Mouse (Mus musculus): ENCODE results near the gene Cacna2d2.

Gene Cacna2d2

GRCm38 (mm10) chr9:107482770-107483169, 83.4 kb downstream of the Cacna2d2 start:
- in situ Hi-C loops (cut with MboI; ENCODE audit: low pct_unique_long_range_greater_than_20kb in 1 of 2, low sequenced_read_pairs in 2 of 2, unreplicated experiment in 1 of 2) = no loop called here

DNA sequence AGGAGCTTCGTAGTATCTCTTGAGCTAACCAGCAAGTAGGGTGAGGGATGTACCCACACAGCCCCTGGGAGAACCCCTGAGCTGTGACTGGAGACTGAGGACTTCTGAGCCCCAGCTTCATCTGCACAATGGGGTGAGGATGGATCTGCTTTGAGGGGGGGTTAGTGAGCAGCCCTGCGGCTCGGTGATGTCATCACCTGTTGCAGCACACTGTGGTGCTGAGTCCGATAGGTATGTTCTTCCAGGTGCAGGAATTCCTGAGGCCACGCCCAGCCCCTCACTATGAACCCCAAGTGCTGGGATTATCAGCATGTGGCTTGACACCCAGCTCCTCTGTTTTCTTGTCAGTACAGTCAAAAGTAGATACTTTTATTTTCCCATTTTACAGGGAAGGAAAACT, 84.3 kb downstream of the Cacna2d2 start:
- in situ Hi-C loops (cut with MboI; ENCODE audit: low pct_unique_long_range_greater_than_20kb in 1 of 2, low sequenced_read_pairs in 2 of 2, unreplicated experiment in 1 of 2) = no loop called here

GRCm38 (mm10) chr9:107484302-107484701, 84.9 kb downstream of the Cacna2d2 start:
- in situ Hi-C loops (cut with MboI; ENCODE audit: low pct_unique_long_range_greater_than_20kb in 1 of 2, low sequenced_read_pairs in 2 of 2, unreplicated experiment in 1 of 2) = no loop called here

DNA sequence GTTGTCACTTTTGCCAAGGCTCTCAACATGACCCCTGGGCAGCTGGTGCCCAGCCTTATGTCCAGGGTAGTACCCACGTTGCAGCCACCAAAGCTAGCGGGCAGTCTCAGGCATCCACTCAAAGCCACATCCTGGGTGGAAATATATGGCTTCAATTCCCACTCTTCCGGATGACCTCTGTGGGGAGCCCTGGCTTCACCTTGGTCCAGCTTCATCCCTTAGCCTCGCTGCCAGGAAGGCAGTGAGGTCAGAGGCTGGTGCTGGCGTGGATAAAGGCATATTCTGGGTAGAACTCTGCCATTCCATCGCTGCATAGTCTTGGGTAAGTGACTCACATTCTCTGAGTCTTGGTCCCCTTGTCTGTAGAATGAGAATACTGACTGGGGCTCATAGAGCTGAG, 85.4 kb downstream of the Cacna2d2 start:
- in situ Hi-C loops (cut with MboI; ENCODE audit: low pct_unique_long_range_greater_than_20kb in 1 of 2, low sequenced_read_pairs in 2 of 2, unreplicated experiment in 1 of 2) = no loop called here

DNA sequence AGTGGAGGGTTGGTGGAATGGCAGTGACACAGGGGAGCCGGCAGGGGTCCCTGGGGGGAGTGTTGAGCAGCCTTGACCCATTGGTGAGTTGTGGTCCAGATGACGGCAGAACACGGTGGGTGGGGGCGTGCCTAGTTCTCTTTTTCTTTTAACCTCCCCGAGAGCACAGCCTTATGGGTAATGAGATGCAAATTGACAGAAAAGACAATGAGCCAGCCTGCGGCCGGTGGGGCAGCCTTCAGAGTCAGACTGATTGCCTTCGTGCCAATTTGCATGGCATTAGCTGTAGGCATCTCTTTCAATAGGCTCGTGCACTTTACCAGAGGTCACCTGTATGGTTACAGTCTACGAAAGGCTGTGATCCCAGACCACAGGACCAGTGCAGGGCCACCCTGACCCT, 86.7 kb downstream of the Cacna2d2 start:
- in situ Hi-C loops (cut with MboI; ENCODE audit: low pct_unique_long_range_greater_than_20kb in 1 of 2, low sequenced_read_pairs in 2 of 2, unreplicated experiment in 1 of 2) = no loop called here

- in situ Hi-C loops (cut with MboI; ENCODE audit: low pct_unique_long_range_greater_than_20kb in 1 of 2, low sequenced_read_pairs in 2 of 2, unreplicated experiment in 1 of 2) = no loop called here
Observed at GRCm38 (mm10) chr9:107486507-107487225, 87.3 kb downstream of the Cacna2d2 start.

- in situ Hi-C loops (cut with MboI; ENCODE audit: low pct_unique_long_range_greater_than_20kb in 1 of 2, low sequenced_read_pairs in 2 of 2, unreplicated experiment in 1 of 2) = no loop called here
Observed at GRCm38 (mm10) chr9:107490146-107490545, 90.7 kb downstream of the Cacna2d2 start.

GRCm38 (mm10) chr9:107490625-107491024, 91.2 kb downstream of the Cacna2d2 start:
- in situ Hi-C loops (cut with MboI; ENCODE audit: low pct_unique_long_range_greater_than_20kb in 1 of 2, low sequenced_read_pairs in 2 of 2, unreplicated experiment in 1 of 2) = no loop called here

- in situ Hi-C loops (cut with MboI; ENCODE audit: low pct_unique_long_range_greater_than_20kb in 1 of 2, low sequenced_read_pairs in 2 of 2, unreplicated experiment in 1 of 2) = no loop called here
Observed at GRCm38 (mm10) chr9:107493511-107493910, 94.1 kb downstream of the Cacna2d2 start.

DNA sequence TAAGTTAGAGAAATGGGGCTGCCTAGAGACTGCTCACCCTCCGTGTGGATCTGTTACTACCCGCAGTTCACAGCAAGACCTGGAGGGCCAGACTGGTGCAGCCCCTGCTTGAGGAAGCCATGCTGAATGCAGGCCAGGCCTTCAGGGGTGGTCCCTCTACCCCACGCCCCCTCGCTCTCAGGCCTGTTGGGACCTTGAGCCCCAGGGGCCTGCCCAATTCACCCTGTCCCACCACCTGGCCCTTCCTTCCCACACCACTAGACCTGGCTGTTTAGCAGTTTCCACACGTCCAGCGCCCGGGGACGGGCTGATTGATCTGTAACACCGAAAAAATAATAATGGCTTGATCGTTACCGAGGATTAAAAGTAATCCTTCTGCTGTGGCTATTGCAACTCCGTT, 94.8 kb downstream of the Cacna2d2 start:
- in situ Hi-C loops (cut with MboI; ENCODE audit: low pct_unique_long_range_greater_than_20kb in 1 of 2, low sequenced_read_pairs in 2 of 2, unreplicated experiment in 1 of 2) = no loop called here

DNA sequence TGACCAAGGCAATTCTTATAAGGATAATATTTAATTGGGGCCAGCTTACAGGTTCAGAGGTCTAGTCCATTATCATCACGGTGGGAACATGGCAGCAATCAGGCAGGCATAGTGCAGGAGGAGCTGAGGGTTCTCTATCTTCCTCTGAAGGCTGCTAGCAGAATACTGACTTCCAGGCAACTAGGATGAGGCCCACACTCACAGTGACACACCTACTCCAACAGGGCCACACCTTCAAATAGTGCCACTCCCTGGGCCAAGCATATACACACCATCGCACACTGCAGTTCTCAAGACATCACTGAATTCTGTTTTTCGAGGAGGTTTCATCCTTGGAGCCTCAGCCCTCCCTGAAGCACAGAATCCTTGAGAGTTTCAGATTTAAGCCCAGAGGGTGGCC, 96.9 kb downstream of the Cacna2d2 start:
- in situ Hi-C loops (cut with MboI; ENCODE audit: low pct_unique_long_range_greater_than_20kb in 1 of 2, low sequenced_read_pairs in 2 of 2, unreplicated experiment in 1 of 2) = no loop called here

GRCm38 (mm10) chr9:107500708-107501286, 101.4 kb downstream of the Cacna2d2 start:
- in situ Hi-C loops (cut with MboI; ENCODE audit: low pct_unique_long_range_greater_than_20kb in 1 of 2, low sequenced_read_pairs in 2 of 2, unreplicated experiment in 1 of 2) = no loop called here

DNA sequence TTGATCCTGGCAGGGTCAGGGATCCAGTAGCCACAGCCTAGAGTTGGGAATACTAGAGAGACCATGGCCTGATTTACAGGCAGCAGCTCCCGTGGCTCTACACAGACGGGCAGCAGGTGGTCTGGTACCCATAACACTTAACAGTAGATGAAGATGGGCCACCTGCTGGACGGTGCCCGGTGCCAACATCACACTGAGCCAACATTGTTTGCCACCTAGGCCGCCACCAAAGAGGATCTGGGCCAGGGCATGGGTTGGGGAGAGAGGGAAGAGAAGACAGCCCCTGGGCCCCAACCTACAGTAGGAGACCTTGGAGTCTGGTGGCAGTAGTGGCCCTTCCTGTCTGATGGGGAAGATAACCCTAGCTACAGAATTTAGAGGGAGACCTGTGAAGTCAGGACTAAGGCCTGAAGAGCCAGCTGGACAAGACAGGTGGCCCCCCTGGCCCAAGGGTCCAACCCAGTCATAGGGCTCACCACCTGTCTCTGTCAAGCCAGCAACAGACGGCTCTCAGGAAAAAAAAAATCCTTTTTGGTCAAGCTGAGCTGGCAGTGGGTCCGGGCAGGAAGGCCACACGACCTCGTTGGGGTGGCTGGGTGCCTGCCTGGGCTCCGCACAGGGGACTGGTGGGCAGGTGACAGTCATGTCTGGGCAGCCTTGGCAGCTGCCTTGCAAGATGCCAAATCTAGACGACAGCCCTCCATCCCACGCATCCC, 102.9 kb downstream of the Cacna2d2 start:
- in situ Hi-C loops (cut with MboI; ENCODE audit: low pct_unique_long_range_greater_than_20kb in 1 of 2, low sequenced_read_pairs in 2 of 2, unreplicated experiment in 1 of 2) = no loop called here

DNA sequence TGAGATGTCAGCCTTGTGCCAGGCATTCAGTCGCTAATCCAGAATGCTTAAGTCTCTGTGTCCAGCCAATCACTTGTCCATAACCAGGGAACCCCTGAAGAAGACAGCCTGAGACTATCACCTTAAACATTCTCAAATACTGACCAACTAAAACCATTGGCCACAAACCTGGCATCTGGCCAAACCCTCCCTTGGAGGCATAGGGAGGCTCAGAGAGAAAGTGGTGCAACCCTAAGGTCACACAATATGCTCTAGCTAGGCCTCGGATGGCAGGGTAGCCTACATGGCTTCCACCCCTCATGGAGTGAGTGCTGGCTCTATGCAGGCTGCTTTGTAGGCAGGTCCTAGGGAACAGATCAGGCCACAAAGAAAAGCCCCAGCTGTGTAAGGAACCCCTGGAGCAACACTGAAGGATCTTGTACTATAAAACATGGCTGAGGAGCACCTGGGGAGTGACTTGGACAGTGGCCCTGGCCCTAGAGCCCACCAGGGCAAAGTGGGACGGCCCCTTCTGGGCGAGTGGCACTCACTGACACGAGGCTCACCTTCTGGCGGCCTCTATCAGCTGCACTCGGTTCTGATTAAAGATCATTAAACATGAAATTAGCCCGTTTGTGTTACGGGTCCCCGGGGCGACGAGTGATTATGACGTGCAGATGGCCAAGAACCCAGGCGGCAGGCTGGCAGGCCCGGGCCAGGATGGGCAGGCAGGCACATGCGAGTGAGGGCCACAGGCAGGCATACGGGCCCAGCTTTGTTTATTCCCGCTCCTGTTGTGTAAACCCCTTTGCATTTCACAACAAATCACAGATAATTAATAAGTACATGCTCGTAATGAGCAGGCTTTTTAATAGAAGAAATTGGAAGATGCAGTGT, 105.5 kb downstream of the Cacna2d2 start:
- in situ Hi-C loops (cut with MboI; ENCODE audit: low pct_unique_long_range_greater_than_20kb in 1 of 2, low sequenced_read_pairs in 2 of 2, unreplicated experiment in 1 of 2) = no loop called here

DNA sequence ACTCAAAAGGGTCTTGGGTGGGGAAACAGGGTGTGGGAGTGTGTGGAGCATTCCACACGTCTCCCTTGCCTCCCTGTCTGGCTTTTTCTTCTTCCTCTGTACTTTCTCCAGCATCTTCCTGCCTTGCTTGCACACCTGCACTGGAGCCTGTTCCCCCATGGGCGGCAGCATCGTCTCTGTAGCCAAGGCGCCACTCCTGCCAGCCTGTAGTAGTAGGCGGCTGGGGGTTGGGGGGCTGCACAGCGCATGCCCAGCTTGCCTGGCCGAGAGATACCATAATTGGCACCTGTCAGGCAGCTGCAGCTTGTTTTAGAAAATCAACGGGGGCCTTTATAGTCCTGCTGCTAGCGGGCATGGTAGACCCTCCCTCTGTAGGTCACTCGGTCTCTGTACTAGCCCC, 108.9 kb downstream of the Cacna2d2 start:
- in situ Hi-C loops (cut with MboI; ENCODE audit: low pct_unique_long_range_greater_than_20kb in 1 of 2, low sequenced_read_pairs in 2 of 2, unreplicated experiment in 1 of 2) = no loop called here

- in situ Hi-C loops (cut with MboI; ENCODE audit: low pct_unique_long_range_greater_than_20kb in 1 of 2, low sequenced_read_pairs in 2 of 2, unreplicated experiment in 1 of 2) = loop anchor here (5.0 kb wide), 2 partner anchors 138 to 153 kb away; no protein-coding TSS in a partner anchor
Observed at GRCm38 (mm10) chr9:107510384-107511100, 111.1 kb downstream of the Cacna2d2 start.

GRCm38 (mm10) chr9:107511436-107511835, 112.0 kb downstream of the Cacna2d2 start:
- in situ Hi-C loops (cut with MboI; ENCODE audit: low pct_unique_long_range_greater_than_20kb in 1 of 2, low sequenced_read_pairs in 2 of 2, unreplicated experiment in 1 of 2) = loop anchor here (5.0 kb wide), 2 partner anchors 139 to 154 kb away; no protein-coding TSS in a partner anchor

GRCm38 (mm10) chr9:107512326-107512725, 112.9 kb downstream of the Cacna2d2 start:
- in situ Hi-C loops (cut with MboI; ENCODE audit: low pct_unique_long_range_greater_than_20kb in 1 of 2, low sequenced_read_pairs in 2 of 2, unreplicated experiment in 1 of 2) = loop anchor here (5.0 kb wide), 2 partner anchors 140 to 155 kb away; no protein-coding TSS in a partner anchor

Data from mouse embryonic stem cell (cell line).